Mouse (Mus musculus) liver, embryonic 11.5 days (tissue): ENCODE data around the gene Nyx. TPM values are rescaled to one million over a fixed set of nuclear protein-coding genes. Genes with fewer than 3 reads are reported as not detected.

Experiments
- ATAC-seq: fragments of 200-750 bp; cut with Nextera tagmentation; replicated peaks from 2 replicates; pipeline ENCODE4 v1.8.0; 2017; ENCODE audit warnings: moderate number of reproducible peaks, mild to moderate bottlenecking, moderate TSS enrichment, moderate library complexity; ENCODE audit not compliant: low FRiP score
- DNase-seq: peaks from one replicate; pipeline ENCODE4 v3.0.0-alpha.2; 2017; ENCODE audit warnings: low spot score
- H3K27ac ChIP-seq: fragments of 300-500 bp; sonication (generic); 2 replicates; pipeline ENCODE4 v1.5.1; 2014; ENCODE audit warnings: mild to moderate bottlenecking, low read depth, low read length, control low read depth
- H3K27me3 ChIP-seq: fragments of 300-500 bp; sonication (generic); replicated peaks from 2 replicates; pipeline ENCODE4 v1.6.1; 2014; ENCODE audit warnings: low read length, mixed read lengths; ENCODE audit not compliant: control insufficient read depth, insufficient read depth
- H3K36me3 ChIP-seq: fragments of 300-500 bp; sonication (generic); 2 replicates; pipeline ENCODE4 v1.6.1; 2014; ENCODE audit warnings: mild to moderate bottlenecking, low read length, moderate library complexity, mixed read lengths; ENCODE audit not compliant: control insufficient read depth, insufficient read depth
- H3K4me1 ChIP-seq: fragments of 300-500 bp; sonication (generic); replicated peaks from 2 replicates; pipeline ENCODE4 v1.6.1; 2014; ENCODE audit warnings: low read length, mixed read lengths; ENCODE audit not compliant: control insufficient read depth, insufficient read depth
- H3K4me2 ChIP-seq: fragments of 300-500 bp; sonication (generic); 2 replicates; pipeline ENCODE4 v1.6.1; 2014; ENCODE audit warnings: mild to moderate bottlenecking, control low read depth, moderate library complexity
- H3K4me3 ChIP-seq: fragments of 300-500 bp; sonication (generic); 2 replicates; pipeline ENCODE4 v1.5.1; 2014; ENCODE audit warnings: low read depth, low read length, control low read depth
- H3K9ac ChIP-seq: fragments of 300-500 bp; sonication (generic); 2 replicates; pipeline ENCODE4 v1.6.1; 2014; ENCODE audit warnings: low read depth, low read length, control low read depth
- H3K9me3 ChIP-seq: fragments of 300-500 bp; sonication (generic); 2 replicates; pipeline ENCODE4 v1.6.1; 2016; ENCODE audit warnings: low read length, inconsistent platforms, mixed read lengths; ENCODE audit not compliant: control insufficient read depth
- WGBS: fragments of 180-500 bp; shearing (Covaris S2); extraction: QIAGEN DNeasy Blood & Tissue Kit; methylation state at CpG from one replicate; pipeline ENCODE4 v1.1.7; 2014; 5-methylcytosine and 5-hydroxymethylcytosine counted together
- polyA plus RNA-seq: library from polyadenylated mRNA; unstranded; fragments of >200 nt; fragmentation: Nextera tagmentation; extraction: Ambion mirVana; gene quantifications from 2 replicates; pipeline ENCODE4 v1.2.1, GENCODE M21; 2014

Gene Nyx
- polyA plus RNA-seq, 1 experiment from 2014 or later: not detected

DNA sequence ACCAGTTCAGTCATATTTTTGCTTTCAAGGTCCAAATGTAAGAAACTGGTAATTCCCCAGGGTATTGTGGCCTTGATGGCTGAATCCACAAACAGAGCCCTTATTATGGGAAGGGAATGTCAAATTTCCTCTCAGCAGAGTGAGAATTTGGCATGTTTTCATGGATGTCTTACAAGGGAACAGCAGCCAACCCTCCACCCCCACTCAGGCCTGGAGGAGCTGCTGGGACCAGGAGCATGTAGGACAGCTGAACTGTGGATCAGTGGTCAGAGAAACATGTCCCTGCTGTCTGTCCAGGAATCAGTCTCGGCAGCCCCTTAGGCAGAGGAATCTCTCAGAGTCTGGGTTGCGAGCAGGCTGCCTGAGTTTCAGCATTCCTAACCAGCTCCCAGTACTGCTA is 771 bp downstream of the Nyx start:
- H3K4me1 ChIP-seq: no peaks in the 10 kb centered on the region

DNA sequence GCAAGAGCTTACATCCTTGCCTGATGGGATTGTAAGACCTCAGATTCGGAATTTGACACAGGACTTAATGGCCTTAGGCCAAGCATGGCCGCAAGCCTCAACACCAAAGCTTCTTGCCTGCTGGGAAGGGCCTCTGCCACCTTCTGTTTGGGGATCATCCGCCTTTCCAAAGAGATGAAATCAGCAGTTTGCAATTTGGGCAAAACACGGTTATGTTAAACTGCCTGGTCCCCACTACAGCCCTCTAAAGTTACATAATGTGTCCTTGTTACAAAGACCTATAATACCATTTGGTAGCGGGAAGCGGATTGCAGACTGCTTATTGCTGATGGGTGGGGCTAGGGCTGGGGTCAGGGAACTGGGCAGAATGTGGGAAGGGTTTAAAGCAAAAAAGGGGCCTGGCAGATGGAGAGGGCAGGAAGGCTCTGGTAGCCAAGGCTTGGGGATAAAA is 1.2 kb downstream of the Nyx start:
- H3K4me3 ChIP-seq: no peak overlapping the region
- WGBS: 81% methylated on average over 6 of the region's 6 CpGs
- no peak overlapping the region for H3K9ac ChIP-seq
- no peak for DNase-seq
- H3K9me3 ChIP-seq: no peaks in the 10 kb centered on the region
- H3K27me3 ChIP-seq: no peaks in the 10 kb centered on the region; the same call in 1 of the 2 replicates
- no peak overlapping the region for H3K27ac ChIP-seq
- H3K36me3 ChIP-seq: no peaks in the 10 kb centered on the region
- no peak overlapping the region for H3K4me2 ChIP-seq
- H3K4me1 ChIP-seq: no peaks in the 10 kb centered on the region
- no peak for ATAC-seq

More for the DNA sequence above, 771 bp downstream of the Nyx start:
- 82% methylated on average over 2 of the region's 2 CpGs for WGBS
- no peak for ATAC-seq
- H3K4me2 ChIP-seq: no peak overlapping the region
- H3K4me3 ChIP-seq: no peak overlapping the region
- no peaks in the 10 kb centered on the region for H3K36me3 ChIP-seq
- no peak overlapping the region for H3K9ac ChIP-seq
- H3K27me3 ChIP-seq: no peaks in the 10 kb centered on the region; the same call in 1 of the 2 replicates
- DNase-seq: no peak
- no peaks in the 10 kb centered on the region for H3K9me3 ChIP-seq
- H3K27ac ChIP-seq: no peak overlapping the region

DNA sequence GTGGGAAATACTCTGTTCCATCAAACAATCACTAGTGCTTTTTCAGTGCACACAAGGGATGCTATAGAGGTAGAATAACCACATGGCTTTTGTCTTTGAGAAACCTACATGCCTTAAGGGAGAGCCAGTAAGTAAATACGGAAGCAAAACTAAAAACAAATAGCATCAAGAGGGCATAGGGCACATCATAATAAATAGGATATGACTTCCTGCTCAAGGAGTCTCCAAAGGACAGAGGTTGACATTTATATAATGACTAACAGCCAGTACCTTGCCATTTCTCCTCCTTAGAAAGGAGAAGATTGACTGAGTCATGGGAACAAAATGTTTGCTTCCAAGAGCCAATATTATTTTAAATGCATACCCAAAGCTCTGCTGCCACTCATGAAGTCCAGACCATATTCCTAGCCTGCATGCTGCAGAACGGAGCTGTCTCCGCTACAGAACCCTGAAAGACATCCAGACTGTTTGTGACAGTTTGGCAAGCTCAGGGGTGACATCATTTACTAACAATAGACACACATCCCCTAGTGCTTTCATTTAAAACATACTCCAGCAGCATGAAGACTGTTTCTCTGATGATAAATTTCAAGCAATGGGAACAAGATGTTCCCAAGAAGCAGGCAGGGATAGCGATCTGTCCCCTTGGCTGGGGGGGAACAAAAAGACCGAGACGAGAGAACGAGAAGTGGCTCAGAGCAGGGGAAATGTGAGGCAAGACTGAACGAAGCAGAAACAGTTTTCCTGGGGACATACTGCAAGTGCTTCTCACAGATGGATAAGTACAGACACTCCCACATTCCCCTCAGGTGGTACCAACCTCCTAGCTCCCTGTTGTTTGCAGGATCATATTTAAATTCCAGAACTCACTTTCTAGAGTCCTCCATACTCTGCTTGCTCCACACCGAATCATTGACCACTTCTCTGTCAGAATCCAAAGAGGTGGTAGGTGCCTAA is 3.5 kb downstream of the Nyx start:
- no peak overlapping the region for H3K4me2 ChIP-seq
- H3K27ac ChIP-seq: no peak overlapping the region
- no peak overlapping the region for H3K9ac ChIP-seq
- ATAC-seq: no peak
- H3K27me3 ChIP-seq: no peaks in the 10 kb centered on the region; the same call in 1 of the 2 replicates
- no peak overlapping the region for H3K4me3 ChIP-seq
- no peaks in the 10 kb centered on the region for H3K4me1 ChIP-seq
- 65% methylated on average over 9 of the region's 9 CpGs for WGBS
- no peaks in the 10 kb centered on the region for H3K9me3 ChIP-seq
- DNase-seq: no peak
- no peaks in the 10 kb centered on the region for H3K36me3 ChIP-seq

DNA sequence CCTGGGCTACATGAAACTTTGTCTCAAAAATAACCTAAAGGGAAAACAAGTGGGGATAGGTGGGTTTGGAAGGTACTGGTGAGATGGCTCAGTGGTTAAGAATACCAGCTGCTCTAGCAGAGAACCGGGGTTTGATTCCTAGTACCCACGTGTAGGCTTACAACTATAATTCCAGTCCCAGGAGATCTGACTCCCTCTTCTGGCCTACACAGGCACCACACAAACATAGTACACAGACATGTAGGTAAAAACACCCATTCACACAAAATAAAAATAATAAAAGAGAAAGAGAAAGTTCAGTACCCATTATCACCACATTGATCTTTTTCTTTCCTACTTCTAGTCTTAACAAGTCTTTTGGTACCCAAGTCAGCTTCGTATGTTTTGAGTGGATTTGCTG is 6.0 kb downstream of the Nyx start:
- H3K27ac ChIP-seq: no peak overlapping the region
- H3K4me2 ChIP-seq: no peak overlapping the region
- 74% methylated on average over 3 of the region's 3 CpGs for WGBS
- no peak for DNase-seq
- no peaks in the 10 kb centered on the region; the same call in 1 of the 2 replicates for H3K27me3 ChIP-seq
- H3K9me3 ChIP-seq: no peaks in the 10 kb centered on the region
- H3K4me1 ChIP-seq: no peaks in the 10 kb centered on the region
- no peak for ATAC-seq
- H3K9ac ChIP-seq: no peak overlapping the region
- no peak overlapping the region for H3K4me3 ChIP-seq
- H3K36me3 ChIP-seq: no peaks in the 10 kb centered on the region

DNA sequence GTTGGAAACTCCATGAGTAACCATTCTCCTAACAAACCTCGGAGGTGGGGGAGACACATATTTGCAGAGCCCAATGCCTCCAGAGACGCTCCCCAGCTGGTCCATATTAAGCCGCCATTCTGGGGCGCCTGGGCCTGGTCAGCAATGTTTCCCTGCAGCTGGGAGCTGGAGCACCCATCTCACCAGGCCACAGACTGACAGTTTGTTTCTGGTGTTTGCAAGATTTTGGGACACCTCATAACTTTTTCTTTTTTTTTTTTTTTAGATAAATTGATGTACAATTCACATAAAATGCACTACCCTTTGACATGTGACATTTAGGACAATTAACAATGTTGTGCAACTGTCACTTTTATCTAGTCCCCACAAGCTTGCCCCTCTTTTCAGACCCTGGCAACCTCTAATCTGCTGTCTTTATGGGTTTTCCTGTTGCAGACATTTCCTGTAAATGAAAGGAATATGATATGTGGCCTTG is 6.9 kb downstream of the Nyx start:
- no peaks in the 10 kb centered on the region for H3K4me1 ChIP-seq
- DNase-seq (no peak), ATAC-seq (no peak)
- no peak overlapping the region for H3K9ac ChIP-seq
- H3K4me2 ChIP-seq: no peak overlapping the region
- H3K9me3 ChIP-seq: no peaks in the 10 kb centered on the region
- no peak overlapping the region for H3K4me3 ChIP-seq
- 79% methylated on average over 4 of the region's 4 CpGs for WGBS
- no peak overlapping the region for H3K27ac ChIP-seq
- no peaks in the 10 kb centered on the region; the same call in 1 of the 2 replicates for H3K27me3 ChIP-seq
- H3K36me3 ChIP-seq: no peaks in the 10 kb centered on the region

DNA sequence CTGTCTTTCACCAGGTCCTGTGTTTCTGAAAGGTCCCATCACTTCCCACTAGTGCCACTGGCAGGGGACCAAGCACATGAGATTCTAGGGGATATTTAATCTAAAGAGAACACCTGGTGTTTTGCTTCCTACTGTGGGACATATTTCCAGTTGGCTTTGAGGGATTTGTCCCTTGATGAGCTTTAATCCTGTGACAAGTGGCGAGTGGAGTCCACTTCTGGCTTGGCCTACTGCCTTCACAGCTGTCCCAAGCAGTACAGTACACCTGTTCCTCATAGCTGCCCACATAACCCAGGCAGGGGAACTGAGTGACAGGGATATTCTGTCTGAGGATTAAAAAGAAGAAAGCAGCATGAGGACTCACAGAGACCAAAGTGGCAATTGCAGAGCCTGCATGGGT is 9.5 kb downstream of the Nyx start:
- H3K4me3 ChIP-seq: no peak overlapping the region
- no peaks in the 10 kb centered on the region; the same call in 1 of the 2 replicates for H3K27me3 ChIP-seq
- no peak overlapping the region for H3K4me2 ChIP-seq
- H3K27ac ChIP-seq: no peak overlapping the region
- DNase-seq (no peak), ATAC-seq (no peak)
- H3K36me3 ChIP-seq: no peaks in the 10 kb centered on the region
- H3K9me3 ChIP-seq: no peaks in the 10 kb centered on the region
- 58% methylated on average over 1 of the region's 1 CpGs for WGBS
- H3K4me1 ChIP-seq: no peaks in the 10 kb centered on the region
- no peak overlapping the region for H3K9ac ChIP-seq

DNA sequence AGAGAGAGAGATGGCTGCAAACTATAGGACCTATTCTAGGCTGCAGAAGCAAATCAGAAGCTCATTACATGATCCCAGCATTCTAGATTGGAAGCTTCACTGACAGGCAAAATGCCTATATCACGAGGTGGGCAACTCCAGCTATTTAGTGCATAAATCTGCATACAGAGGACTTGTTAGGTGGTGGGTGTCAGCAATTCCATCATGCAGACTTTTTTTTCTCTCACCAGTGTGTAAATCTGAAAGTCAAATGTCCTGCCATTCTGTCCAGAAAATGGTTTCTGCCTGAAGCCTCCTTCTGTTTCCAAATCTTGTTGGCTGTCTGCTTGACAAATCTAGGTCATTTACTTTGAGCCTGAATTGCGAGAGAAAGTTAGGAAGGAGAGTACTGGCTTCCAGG is 11.7 kb downstream of the Nyx start:
- DNase-seq (no peak), ATAC-seq (no peak)
- no peaks in the 10 kb centered on the region; the same call in 1 of the 2 replicates for H3K27me3 ChIP-seq
- no peak overlapping the region for H3K27ac ChIP-seq
- H3K4me2 ChIP-seq: no peak overlapping the region
- no peaks in the 10 kb centered on the region for H3K36me3 ChIP-seq
- 60% methylated on average over 2 of the region's 2 CpGs for WGBS
- no peak overlapping the region for H3K4me3 ChIP-seq
- no peaks in the 10 kb centered on the region for H3K4me1 ChIP-seq
- no peaks in the 10 kb centered on the region for H3K9me3 ChIP-seq
- H3K9ac ChIP-seq: no peak overlapping the region

DNA sequence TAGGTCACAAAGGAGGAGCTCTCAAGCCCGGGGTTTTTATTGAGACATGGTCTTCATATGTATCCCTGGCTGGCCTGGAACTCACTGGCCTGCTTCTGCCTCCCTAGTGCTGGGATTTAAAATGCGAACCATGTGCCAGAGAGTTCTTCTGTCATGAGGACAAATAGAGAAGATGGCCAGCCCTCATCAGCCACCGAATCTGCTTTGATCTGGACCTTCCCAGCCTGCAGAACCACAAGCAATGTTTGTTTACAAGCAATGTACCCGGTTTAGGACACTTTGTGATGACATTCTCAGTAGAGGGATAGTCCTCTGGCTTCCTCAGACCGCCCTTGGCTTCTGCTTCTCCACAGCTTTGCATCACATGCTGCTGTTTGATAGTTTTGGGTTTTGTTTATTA is 12.4 kb downstream of the Nyx start:
- Histone ChIP-seq H3K9ac (no peak overlapping the region), H3K4me2 (no peak overlapping the region), H3K4me3 (no peak overlapping the region), H3K27me3 (no peaks in the 10 kb centered on the region; the same call in 1 of the 2 replicates), H3K4me1 (no peaks in the 10 kb centered on the region), H3K9me3 (no peaks in the 10 kb centered on the region), H3K36me3 (no peaks in the 10 kb centered on the region), H3K27ac (no peak overlapping the region)
- 67% methylated on average over 5 of the region's 5 CpGs for WGBS
- ATAC-seq (no peak), DNase-seq (no peak)

DNA sequence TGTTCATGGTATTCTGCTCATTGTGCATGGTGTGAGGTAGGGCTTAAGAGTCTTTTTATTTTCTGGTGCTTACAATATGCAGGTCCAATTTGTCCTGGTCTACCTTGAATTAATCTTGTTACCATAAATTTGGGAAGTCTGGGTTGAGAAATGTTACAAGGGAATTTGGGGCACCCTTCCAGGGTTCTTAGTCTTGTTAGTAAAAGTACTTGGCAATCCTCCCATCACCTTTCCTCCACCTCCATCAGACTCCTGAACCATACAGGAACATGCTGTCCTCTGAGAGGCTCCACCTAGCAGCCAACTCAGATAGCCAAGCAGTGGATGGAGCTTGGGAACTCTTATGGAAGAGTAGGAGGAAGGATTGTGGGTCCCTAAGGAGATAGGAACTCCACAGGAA is 13.7 kb downstream of the Nyx start:
- H3K4me3 ChIP-seq: no peak overlapping the region
- DNase-seq (no peak), ATAC-seq (no peak)
- no peaks in the 10 kb centered on the region for H3K36me3 ChIP-seq
- H3K4me1 ChIP-seq: no peaks in the 10 kb centered on the region
- H3K4me2 ChIP-seq: no peak overlapping the region
- H3K9me3 ChIP-seq: no peaks in the 10 kb centered on the region
- no peak overlapping the region for H3K9ac ChIP-seq
- H3K27me3 ChIP-seq: no peaks in the 10 kb centered on the region; the same call in 1 of the 2 replicates
- H3K27ac ChIP-seq: no peak overlapping the region
